Mouse (Mus musculus) heart, embryonic 10.5 days (tissue): ENCODE results near the gene Ccl20. TPM values are rescaled to one million over a fixed set of nuclear protein-coding genes. Genes with fewer than 3 reads are reported as not detected.

ENCODE experiments used
- DNase-seq: peaks from one replicate; pipeline ENCODE4 v3.0.0-alpha.2; 2017; ENCODE audit warnings: low spot score
- H3K27ac ChIP-seq: fragments of 300-500 bp; sonication (generic); 2 replicates; pipeline ENCODE4 v1.5.1; 2016; ENCODE audit warnings: mild to moderate bottlenecking
- H3K27me3 ChIP-seq: fragments of 300-500 bp; sonication (generic); 2 replicates; pipeline ENCODE4 v1.6.1; 2016; ENCODE audit warnings: mild to moderate bottlenecking; ENCODE audit not compliant: poor library complexity, insufficient read depth, severe bottlenecking
- H3K36me3 ChIP-seq: fragments of 300-500 bp; sonication (generic); 2 replicates; pipeline ENCODE4 v1.6.1; 2016; ENCODE audit warnings: mild to moderate bottlenecking, moderate library complexity
- H3K4me1 ChIP-seq: fragments of 300-500 bp; sonication (generic); 2 replicates; pipeline ENCODE4 v1.6.1; 2016; ENCODE audit warnings: mild to moderate bottlenecking
- H3K4me3 ChIP-seq: fragments of 300-500 bp; sonication (generic); 2 replicates; pipeline ENCODE4 v1.5.1; 2016; ENCODE audit warnings: mild to moderate bottlenecking, moderate library complexity
- H3K9me3 ChIP-seq: fragments of 300-500 bp; sonication (generic); 2 replicates; pipeline ENCODE4 v1.6.1; 2016; ENCODE audit warnings: mild to moderate bottlenecking, moderate library complexity
- WGBS: fragments of 180-500 bp; shearing (Covaris S2); methylation state at CpG from one replicate; pipeline ENCODE4 v1.1.7; 2016; 5-methylcytosine and 5-hydroxymethylcytosine counted together
- polyA plus RNA-seq: library from polyadenylated mRNA; unstranded; fragments of >200 nt; fragmentation: Nextera tagmentation; extraction: Ambion mirVana; gene quantifications from 2 replicates; pipeline ENCODE4 v1.2.1, GENCODE M21; 2016

Ccl20 gene
- polyA plus RNA-seq, 1 experiment from 2014 or later: 0.34 TPM

GRCm38 (mm10) chr1:83150227-83150626 lies 33.7 kb downstream of the Ccl20 start:
- DNase-seq: no peak
- Histone ChIP-seq H3K4me3 (no peak overlapping the region), H3K27me3 (no peaks in the 10 kb centered on the region), H3K27ac (no peak overlapping the region), H3K4me1 (no peaks in the 10 kb centered on the region), H3K36me3 (no peaks in the 10 kb centered on the region), H3K9me3 (no peaks in the 10 kb centered on the region)
- 67% methylated on average over 3 of the region's 3 CpGs for WGBS

- Histone ChIP-seq H3K9me3 (no peaks in the 10 kb centered on the region), H3K27ac (no peak overlapping the region), H3K4me3 (no peak overlapping the region), H3K27me3 (no peaks in the 10 kb centered on the region), H3K4me1 (no peaks in the 10 kb centered on the region), H3K36me3 (no peaks in the 10 kb centered on the region)
- DNase-seq: no peak
- 74% methylated on average over 3 of the region's 3 CpGs for WGBS
Measured at GRCm38 (mm10) chr1:83152961-83153360, 36.4 kb downstream of the Ccl20 start.

GRCm38 (mm10) chr1:83156876-83157275 lies 40.3 kb downstream of the Ccl20 start:
- H3K27ac ChIP-seq: no peak overlapping the region
- no peaks in the 10 kb centered on the region for H3K27me3 ChIP-seq
- no peaks in the 10 kb centered on the region for H3K4me1 ChIP-seq
- 55% methylated on average over 1 of the region's 1 CpGs for WGBS
- no peaks in the 10 kb centered on the region for H3K9me3 ChIP-seq
- no peak overlapping the region for H3K4me3 ChIP-seq
- H3K36me3 ChIP-seq: no peaks in the 10 kb centered on the region
- DNase-seq: no peak

- H3K27ac ChIP-seq: peak within 1 kb of the TSS; percentile 86
- DNase-seq: peak; percentile 91
- 1% methylated on average over 16 of the region's 16 CpGs for WGBS
Measured at GRCm38 (mm10) chr1:83159603-83160002, 43.0 kb downstream of the Ccl20 start, which contains the start of gene Daw1. TSS of gene Daw1 (plus strand) at chr1:83159752.

DNA sequence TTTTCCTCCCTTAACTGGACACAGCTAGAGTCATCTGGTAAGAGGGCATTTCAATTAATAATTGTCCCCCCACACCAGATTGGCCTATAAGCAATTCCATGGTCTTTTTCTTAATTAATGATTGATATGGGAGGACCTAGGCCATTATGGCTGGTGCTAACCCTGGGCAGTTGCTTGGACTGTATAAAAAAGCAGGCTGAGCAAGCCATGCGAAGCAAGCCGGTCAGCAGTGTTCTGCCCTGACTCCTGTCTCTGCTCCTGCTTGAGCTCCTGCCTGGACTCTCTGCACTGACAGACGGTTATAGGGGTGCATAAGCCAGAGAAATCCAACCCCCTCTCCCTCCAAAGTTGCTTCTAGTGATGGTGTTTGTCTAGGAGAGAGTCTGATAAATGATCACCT lies 45.1 kb downstream of the Ccl20 start:
- no peak overlapping the region for H3K27ac ChIP-seq
- no peak for DNase-seq
- WGBS: 73% methylated on average over 3 of the region's 3 CpGs

More at GRCm38 (mm10) chr1:83159603-83160002, 43.0 kb downstream of the Ccl20 start, which contains the start of gene Daw1:
- Histone ChIP-seq H3K9me3 (no peaks in the 10 kb centered on the region), H3K4me3 (peak within 1 kb of the TSS; percentile 73), H3K36me3 (no peaks in the 10 kb centered on the region), H3K27me3 (no peaks in the 10 kb centered on the region), H3K4me1 (no peaks in the 10 kb centered on the region)

DNA sequence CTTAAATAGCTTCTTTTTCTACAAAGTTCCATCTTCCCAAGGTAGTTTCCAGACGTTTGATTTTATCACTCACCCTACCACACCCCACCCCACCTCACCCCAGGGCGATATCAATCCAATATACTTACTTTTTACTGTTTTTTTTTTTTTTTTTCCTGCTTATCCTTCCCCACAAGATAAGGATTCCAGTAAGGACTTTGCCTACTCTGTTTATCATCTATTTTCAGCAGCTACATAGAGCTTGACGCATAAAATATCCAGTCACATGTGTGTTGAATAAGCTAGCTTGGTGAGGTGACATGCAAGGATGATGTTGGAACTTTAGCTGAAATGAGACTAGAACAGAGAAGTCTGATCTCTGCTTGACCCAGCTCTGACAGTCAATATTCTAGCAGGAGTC lies 47.5 kb downstream of the Ccl20 start:
- H3K9me3 ChIP-seq: no peaks in the 10 kb centered on the region
- H3K4me1 ChIP-seq: no peaks in the 10 kb centered on the region
- DNase-seq: no peak
- H3K27me3 ChIP-seq: no peaks in the 10 kb centered on the region
- no peak overlapping the region for H3K27ac ChIP-seq
- H3K36me3 ChIP-seq: no peaks in the 10 kb centered on the region
- 61% methylated on average over 3 of the region's 3 CpGs for WGBS
- no peak overlapping the region for H3K4me3 ChIP-seq

More for the DNA sequence above, 45.1 kb downstream of the Ccl20 start:
- Histone ChIP-seq H3K9me3 (no peaks in the 10 kb centered on the region), H3K4me3 (no peak overlapping the region), H3K4me1 (no peaks in the 10 kb centered on the region), H3K27me3 (no peaks in the 10 kb centered on the region), H3K36me3 (no peaks in the 10 kb centered on the region)

Other genes starting within 250 kb of the Ccl20 start
- not detected in 2 replicates for gene A030005L19Rik, start 203.4 kb upstream of the Ccl20 start, polyA plus RNA-seq
- not detected in 2 replicates for gene A030014E15Rik, start 191.8 kb upstream of the Ccl20 start, polyA plus RNA-seq
- gene Gm6217, start 185.4 kb upstream of the Ccl20 start, polyA plus RNA-seq: not detected in 2 replicates
- gene A030003K21Rik, start 173.4 kb upstream of the Ccl20 start, polyA plus RNA-seq: not detected in 2 replicates
- not detected in 2 replicates for gene Gm7544, start 160.8 kb upstream of the Ccl20 start, polyA plus RNA-seq
- not detected in 2 replicates for gene Gm47955, start 156.5 kb upstream of the Ccl20 start, polyA plus RNA-seq
- gene Gm47959, start 116.2 kb upstream of the Ccl20 start, polyA plus RNA-seq: not detected in 2 replicates
- gene Slc19a3, start 78.3 kb upstream of the Ccl20 start, polyA plus RNA-seq: 2.5 and 2.8 TPM in 2 replicates
- gene Krtap28-10, start 74.3 kb upstream of the Ccl20 start, polyA plus RNA-seq: not detected in 2 replicates
- not detected in 2 replicates for gene Gm47969, start 71.8 kb upstream of the Ccl20 start, polyA plus RNA-seq
- gene A030005K14Rik, start 57.4 kb upstream of the Ccl20 start, polyA plus RNA-seq: not detected in 2 replicates
- 0.25 TPM in 1 of 2 replicates, not detected in the other for gene Krtap28-13, start 55.8 kb upstream of the Ccl20 start, polyA plus RNA-seq
- 0.14 TPM in 1 of 2 replicates, not detected in the other for gene Daw1, start 43.0 kb downstream of the Ccl20 start, polyA plus RNA-seq